Mouse (Mus musculus) heart, embryonic 13.5 days (tissue): ENCODE measurements around the gene Dll3. TPM values are rescaled to one million over a fixed set of nuclear protein-coding genes. Genes with fewer than 3 reads are reported as not detected.
A peak's percentile ranks its signal among the peaks of the same experiment; 100 is the strongest.

ENCODE experiments used
- ATAC-seq: fragments of 200-750 bp; cut with Nextera tagmentation; 2 replicates; pipeline ENCODE4 v1.8.0; 2017; ENCODE audit warnings: moderate TSS enrichment; ENCODE audit not compliant: insufficient number of reproducible peaks, low FRiP score, low TSS enrichment; ENCODE audit errors: extremely low read depth
- H3K27ac ChIP-seq: fragments of 300-500 bp; sonication (generic); replicated peaks from 2 replicates; pipeline ENCODE4 v1.5.1; 2015; ENCODE audit warnings: moderate library complexity, mild to moderate bottlenecking, inconsistent platforms
- H3K27me3 ChIP-seq: fragments of 300-500 bp; sonication (generic); replicated peaks from 2 replicates; pipeline ENCODE4 v1.6.1; 2015; ENCODE audit warnings: mild to moderate bottlenecking, inconsistent platforms
- H3K36me3 ChIP-seq: fragments of 300-500 bp; sonication (generic); 2 replicates; pipeline ENCODE4 v1.6.1; 2015; ENCODE audit warnings: mild to moderate bottlenecking, inconsistent platforms
- H3K4me1 ChIP-seq: fragments of 300-500 bp; sonication (generic); 2 replicates; pipeline ENCODE4 v1.6.1; 2015; ENCODE audit warnings: inconsistent platforms
- H3K4me2 ChIP-seq: fragments of 300-500 bp; sonication (generic); 2 replicates; pipeline ENCODE4 v1.6.1; 2015; ENCODE audit warnings: inconsistent platforms, mild to moderate bottlenecking, moderate library complexity
- H3K4me3 ChIP-seq: fragments of 300-500 bp; sonication (generic); 2 replicates; pipeline ENCODE4 v1.5.1; 2015; ENCODE audit warnings: moderate library complexity, mild to moderate bottlenecking, inconsistent platforms
- H3K9ac ChIP-seq: fragments of 300-500 bp; sonication (generic); 2 replicates; pipeline ENCODE4 v1.6.1; 2015; ENCODE audit warnings: inconsistent platforms, mild to moderate bottlenecking, moderate library complexity
- H3K9me3 ChIP-seq: fragments of 300-500 bp; sonication (generic); 2 replicates; pipeline ENCODE4 v1.6.1; 2016; ENCODE audit warnings: inconsistent platforms
- WGBS: fragments of 180-500 bp; shearing (Covaris S2); methylation state at CpG from one replicate; pipeline ENCODE4 v1.1.7; 2015; ENCODE audit warnings: mixed read lengths; 5-methylcytosine and 5-hydroxymethylcytosine counted together
- polyA plus RNA-seq: library from polyadenylated mRNA; unstranded; fragments of >200 nt; fragmentation: Nextera tagmentation; extraction: Ambion mirVana; gene quantifications from 2 replicates; pipeline ENCODE4 v1.2.1, GENCODE M21; 2015

The Dll3 gene
- 0.05 and 0.19 TPM in 2 replicates for polyA plus RNA-seq

GRCm38 (mm10) chr7:28301616-28302433 is at the start of gene Dll3:
Gene Dll3 (minus strand): TSS chr7:28302238.
- ATAC-seq, result no peak
- WGBS, result 1% methylated on average over 30 of the region's 30 CpGs
- H3K9me3 ChIP-seq, result no peaks in the 10 kb centered on the region
- peak within 1 kb of the TSS; percentile 44 for H3K4me3 ChIP-seq
- H3K27ac ChIP-seq, result no peak within 1 kb of the TSS
- peaks cover 15% of the 10 kb centered on the region for H3K4me1 ChIP-seq
- H3K9ac ChIP-seq, result peak within 1 kb of the TSS; percentile 74
- peaks cover 22% of the 10 kb centered on the region for H3K36me3 ChIP-seq
- peak within 1 kb of the TSS; percentile 70 for H3K4me2 ChIP-seq
- H3K27me3 ChIP-seq, result peaks cover 70% of the 10 kb centered on the region

GRCm38 (mm10) chr7:28351676-28352191 is 49.7 kb upstream of the Dll3 start:
- Histone ChIP-seq H3K27ac (peak overlapping the region; percentile 79; the same call in 1 of the 2 replicates), H3K9ac (peak overlapping the region; percentile 99), H3K9me3 (no peaks in the 10 kb centered on the region), H3K27me3 (no peaks in the 10 kb centered on the region), H3K4me2 (peak overlapping the region; percentile 88), H3K36me3 (peaks cover 38% of the 10 kb centered on the region), H3K4me3 (peak overlapping the region; percentile 71), H3K4me1 (peaks cover 24% of the 10 kb centered on the region)
- no peak for ATAC-seq
- WGBS, result 34% methylated on average over 4 of the region's 4 CpGs

GRCm38 (mm10) chr7:28350155-28350883 is 48.3 kb upstream of the Dll3 start, which contains the start of gene Rps16:
Gene Rps16 (plus strand): TSS chr7:28350652.
- WGBS, result under 1% methylated on average over 50 of the region's 50 CpGs
- peak within 1 kb of the TSS; percentile 88 for H3K4me2 ChIP-seq
- ATAC-seq, result peak; percentile 93
- H3K27me3 ChIP-seq, result no peaks in the 10 kb centered on the region
- peak within 1 kb of the TSS; percentile 99 for H3K9ac ChIP-seq
- no peaks in the 10 kb centered on the region for H3K9me3 ChIP-seq
- H3K4me1 ChIP-seq, result peaks cover 19% of the 10 kb centered on the region
- H3K27ac ChIP-seq, result peak within 1 kb of the TSS; percentile 92
- H3K36me3 ChIP-seq, result peaks cover 37% of the 10 kb centered on the region
- peak within 1 kb of the TSS; percentile 71 for H3K4me3 ChIP-seq

- no peaks in the 10 kb centered on the region for H3K9me3 ChIP-seq
- peaks cover 21% of the 10 kb centered on the region for H3K36me3 ChIP-seq
- no peak for ATAC-seq
- H3K4me1 ChIP-seq, result peaks cover 19% of the 10 kb centered on the region
- WGBS, result 82% methylated on average over 7 of the region's 7 CpGs
- H3K27me3 ChIP-seq, result no peaks in the 10 kb centered on the region
- H3K27ac ChIP-seq, result no peak overlapping the region
- H3K4me2 ChIP-seq, result no peak overlapping the region
- no peak overlapping the region for H3K4me3 ChIP-seq
- H3K9ac ChIP-seq, result no peak overlapping the region
These were observed 46.6 kb upstream of the Dll3 start for GRCm38 (mm10) chr7:28348601-28349000.

- Histone ChIP-seq H3K9ac (peak overlapping the region; percentile 45; the same call in 1 of the 2 replicates), H3K27me3 (no peaks in the 10 kb centered on the region), H3K4me2 (no peak overlapping the region), H3K27ac (no peak overlapping the region), H3K4me1 (peaks cover 19% of the 10 kb centered on the region), H3K36me3 (peaks cover 13% of the 10 kb centered on the region), H3K4me3 (no peak overlapping the region), H3K9me3 (no peaks in the 10 kb centered on the region)
- no peak for ATAC-seq
- WGBS, result 53% methylated on average over 3 of the region's 3 CpGs
These were observed 45.7 kb upstream of the Dll3 start for GRCm38 (mm10) chr7:28347746-28348145.

GRCm38 (mm10) chr7:28344637-28345036 is 42.6 kb upstream of the Dll3 start:
- WGBS, result 5% methylated on average over 4 of the region's 4 CpGs
- no peak for ATAC-seq
- no peaks in the 10 kb centered on the region for H3K27me3 ChIP-seq
- H3K9me3 ChIP-seq, result no peaks in the 10 kb centered on the region
- no peak overlapping the region for H3K27ac ChIP-seq
- peaks cover 5% of the 10 kb centered on the region for H3K4me1 ChIP-seq
- H3K36me3 ChIP-seq, result no peaks in the 10 kb centered on the region
- no peak overlapping the region for H3K4me3 ChIP-seq
- no peak overlapping the region for H3K4me2 ChIP-seq
- H3K9ac ChIP-seq, result 0 out of 2 replicates have a peak overlapping the region, but pooled peaks have one; percentile 33

- H3K4me3 ChIP-seq, result no peak overlapping the region
- H3K27me3 ChIP-seq, result no peaks in the 10 kb centered on the region
- 36% methylated on average over 7 of the region's 7 CpGs for WGBS
- 0 out of 2 replicates have a peak overlapping the region, but pooled peaks have one; percentile 10 for H3K9ac ChIP-seq
- H3K4me2 ChIP-seq, result no peak overlapping the region
- H3K9me3 ChIP-seq, result no peaks in the 10 kb centered on the region
- H3K4me1 ChIP-seq, result peaks cover 14% of the 10 kb centered on the region
- ATAC-seq, result no peak
- H3K36me3 ChIP-seq, result no peaks in the 10 kb centered on the region
- no peak overlapping the region for H3K27ac ChIP-seq
These were observed 39.3 kb upstream of the Dll3 start for GRCm38 (mm10) chr7:28341381-28341780.

- Histone ChIP-seq H3K9me3 (no peaks in the 10 kb centered on the region), H3K27ac (peak overlapping the region; percentile 91), H3K4me1 (peaks cover 21% of the 10 kb centered on the region), H3K4me2 (peak overlapping the region; percentile 70), H3K4me3 (peak overlapping the region; percentile 79), H3K27me3 (no peaks in the 10 kb centered on the region), H3K9ac (peak overlapping the region; percentile 95), H3K36me3 (peaks cover 17% of the 10 kb centered on the region)
- WGBS, result 74% methylated on average over 19 of the region's 19 CpGs
- no peak for ATAC-seq
These were observed 37.3 kb upstream of the Dll3 start for GRCm38 (mm10) chr7:28339213-28339917.

GRCm38 (mm10) chr7:28338108-28338998 is 36.3 kb upstream of the Dll3 start, which contains the start of gene Supt5:
Gene Supt5 (minus strand): TSS chr7:28338746.
- Histone ChIP-seq H3K4me3 (peak within 1 kb of the TSS; percentile 79), H3K27me3 (no peaks in the 10 kb centered on the region), H3K27ac (peak within 1 kb of the TSS; percentile 91), H3K4me2 (peak within 1 kb of the TSS; percentile 77), H3K9ac (peak within 1 kb of the TSS; percentile 95), H3K36me3 (peaks cover 24% of the 10 kb centered on the region), H3K9me3 (no peaks in the 10 kb centered on the region), H3K4me1 (peaks cover 21% of the 10 kb centered on the region)
- under 1% methylated on average over 77 of the region's 77 CpGs for WGBS
- ATAC-seq, result peak; percentile 98

- Histone ChIP-seq H3K4me1 (peaks cover 19% of the 10 kb centered on the region), H3K36me3 (peaks cover 36% of the 10 kb centered on the region), H3K27me3 (no peaks in the 10 kb centered on the region), H3K9me3 (no peaks in the 10 kb centered on the region), H3K27ac (no peak overlapping the region), H3K4me3 (no peak overlapping the region), H3K9ac (0 out of 2 replicates have a peak overlapping the region, but pooled peaks have one; percentile 2), H3K4me2 (no peak overlapping the region)
- WGBS, result 86% methylated on average over 2 of the region's 2 CpGs
- ATAC-seq, result no peak
These were observed 33.4 kb upstream of the Dll3 start for GRCm38 (mm10) chr7:28335471-28335870.
